11 mouse cellular contexts compared by ENCODE assay signal in the genomic region with DNA sequence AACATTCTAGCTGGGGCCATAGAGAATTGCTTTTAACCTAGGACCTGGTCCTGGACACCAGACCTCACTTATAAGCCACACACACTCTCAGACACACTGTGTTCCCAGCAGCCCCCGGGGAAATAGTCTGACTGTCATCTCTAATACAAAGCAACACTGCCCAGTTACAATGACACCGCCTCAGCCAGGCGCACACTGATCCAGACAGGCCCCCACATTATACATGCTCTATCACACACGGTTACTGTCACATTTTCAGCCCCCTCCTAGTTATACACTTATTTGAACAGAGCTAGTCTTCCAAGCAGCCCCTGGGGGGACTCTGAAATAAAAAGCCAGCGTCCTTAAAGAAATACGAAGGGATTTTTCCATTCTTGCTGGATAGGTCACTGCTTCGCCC. TPM values are rescaled to one million over a fixed set of nuclear protein-coding genes. Genes with fewer than 3 reads are reported as not detected.
DNase-seq lines count a peak whose midpoint lies in the region; ATAC-seq and TF ChIP-seq lines count a peak whose summit lies in the region.
"Had no signal": no experiment of that assay in that cellular context is flagged by ENCODE, and none has a peak within 500 bp of the region (broad histone marks: within the 10 kb centered on the region; RNA-seq: fewer than 3 reads in every experiment).

No protein-coding gene starts in this region.

- H3K79me2 ChIP-seq in heart, adult 2 months (replicated peaks; ENCODE audit: control insufficient read depth, insufficient read depth, low read length): no peaks in the 10 kb centered on the region; the same call in 1 of the 2 replicates

- no peak overlapping the region for H3K9ac ChIP-seq in heart, adult 2 months (ENCODE audit: low read depth, low read length)
- no peak overlapping the region for H3K9ac ChIP-seq in midbrain, embryonic 16.5 days (ENCODE audit: low read depth, low read length)
- H3K9ac ChIP-seq in hindbrain, embryonic 11.5 days (ENCODE audit: low read depth, low read length): no peak overlapping the region
- H3K9ac ChIP-seq: liver, embryonic 13.5 days had no signal

- 46% methylated on average over 7 of the region's 7 CpGs for WGBS in heart, adult 2 months
- WGBS in midbrain, embryonic 10.5 days: 85% methylated on average over 7 of the region's 7 CpGs
- WGBS in midbrain, embryonic 16.5 days: 49% methylated on average over 7 of the region's 7 CpGs
- 71% methylated on average over 7 of the region's 7 CpGs for WGBS in hindbrain, embryonic 11.5 days

- intact Hi-C loops in heart, adult 2 months (cut with DNase I): no loop called here

- no peak for ATAC-seq in midbrain, embryonic 16.5 days
- ATAC-seq in hindbrain, embryonic 11.5 days (ENCODE audit: low FRiP score): no peak

- DNase-seq in heart, adult 2 months: no peak
- DNase-seq in heart, postnatal 4 days: no peak
- DNase-seq in midbrain, embryonic 10.5 days (ENCODE audit: low spot score): no peak
- peak; percentile 32 for DNase-seq in hindbrain, embryonic 11.5 days (ENCODE audit: low spot score)
- DNase-seq in retina, postnatal 1 day: peak; percentile 86
- no peak for DNase-seq in cerebellum, postnatal 36 days
- no peak for DNase-seq in spleen, postnatal 14 days (ENCODE audit: low spot score in 2 of 2)
- DNase-seq: liver, embryonic 13.5 days had no signal

- H3K27ac ChIP-seq in heart, adult 2 months: peak overlapping the region; percentile 90
- peak overlapping the region; percentile 81; the same call in 1 of the 2 replicates for H3K27ac ChIP-seq in midbrain, embryonic 10.5 days (replicated peaks)
- H3K27ac ChIP-seq in midbrain, embryonic 16.5 days (ENCODE audit: low read length): no peak overlapping the region
- H3K27ac ChIP-seq in hindbrain, embryonic 11.5 days (ENCODE audit: low read depth, low read length): peak overlapping the region; percentile 73
- H3K27ac ChIP-seq: liver, embryonic 13.5 days had no signal

- no peak for TF ChIP-seq CTCF in heart, adult 2 months (IDR thresholded peaks at IDR 0.05)

- H3K27me3 ChIP-seq in heart, adult 2 months (ENCODE audit: control insufficient read depth, insufficient read depth, low read length): no peaks in the 10 kb centered on the region
- H3K27me3 ChIP-seq in midbrain, embryonic 10.5 days (ENCODE audit: low read depth, poor library complexity, severe bottlenecking): no peaks in the 10 kb centered on the region
- H3K27me3 ChIP-seq in midbrain, embryonic 16.5 days (ENCODE audit: control insufficient read depth, insufficient read depth, low read depth, low read length): no peaks in the 10 kb centered on the region
- no peaks in the 10 kb centered on the region for H3K27me3 ChIP-seq in hindbrain, embryonic 11.5 days (ENCODE audit: control insufficient read depth, insufficient read depth, low read length)

- H3K4me1 ChIP-seq in heart, adult 2 months (ENCODE audit: control insufficient read depth, insufficient read depth, low read length): peaks cover 25% of the 10 kb centered on the region
- peaks cover 92% of the 10 kb centered on the region for H3K4me1 ChIP-seq in midbrain, embryonic 10.5 days
- H3K4me1 ChIP-seq in midbrain, embryonic 16.5 days (ENCODE audit: control insufficient read depth, insufficient read depth, low read length): peaks cover 58% of the 10 kb centered on the region
- H3K4me1 ChIP-seq in hindbrain, embryonic 11.5 days (replicated peaks; ENCODE audit: control insufficient read depth, insufficient read depth, low read length): peaks cover 16% of the 10 kb centered on the region; the same call in 1 of the 2 replicates

- H3K36me3 ChIP-seq in heart, adult 2 months (ENCODE audit: control insufficient read depth, insufficient read depth, low read length): peaks cover 13% of the 10 kb centered on the region
- H3K36me3 ChIP-seq in midbrain, embryonic 10.5 days: peaks cover 9% of the 10 kb centered on the region
- H3K36me3 ChIP-seq in midbrain, embryonic 16.5 days (ENCODE audit: control insufficient read depth, insufficient read depth, low read length): peaks cover 4% of the 10 kb centered on the region; the same call in 1 of the 2 replicates
- H3K36me3 ChIP-seq in hindbrain, embryonic 11.5 days (ENCODE audit: control insufficient read depth, insufficient read depth, low read length): no peaks in the 10 kb centered on the region
- H3K36me3 ChIP-seq: liver, embryonic 13.5 days had no signal

- no peak overlapping the region for H3K4me2 ChIP-seq in midbrain, embryonic 16.5 days (ENCODE audit: low read length)
- no peak overlapping the region for H3K4me2 ChIP-seq in hindbrain, embryonic 11.5 days (replicated peaks; ENCODE audit: low read depth, low read length)
- H3K4me2 ChIP-seq: liver, embryonic 13.5 days had no signal

- no peak for TF ChIP-seq EP300 in heart, adult 2 months (IDR thresholded peaks at IDR 0.05; ENCODE audit: insufficient read depth, low read depth, low read length)

- no peaks in the 10 kb centered on the region for H3K9me3 ChIP-seq in midbrain, embryonic 10.5 days (replicated peaks)
- no peaks in the 10 kb centered on the region for H3K9me3 ChIP-seq in midbrain, embryonic 16.5 days (replicated peaks; ENCODE audit: control insufficient read depth, low read length, poor library complexity, severe bottlenecking)
- H3K9me3 ChIP-seq in hindbrain, embryonic 11.5 days (ENCODE audit: control insufficient read depth, low read length): no peaks in the 10 kb centered on the region
- H3K9me3 ChIP-seq: liver, embryonic 13.5 days had no signal

- no peak for TF ChIP-seq POLR2A in heart, adult 2 months (IDR thresholded peaks at IDR 0.05; ENCODE audit: insufficient read depth, low read depth, low read length)

- no peak overlapping the region for H3K4me3 ChIP-seq in heart, adult 2 months
- H3K4me3 ChIP-seq in midbrain, embryonic 10.5 days: no peak overlapping the region
- H3K4me3 ChIP-seq in midbrain, embryonic 16.5 days (ENCODE audit: low read depth, low read length): no peak overlapping the region
- H3K4me3 ChIP-seq in hindbrain, embryonic 11.5 days (ENCODE audit: low read depth, low read length): no peak overlapping the region
- H3K4me3 ChIP-seq: liver, embryonic 13.5 days had no signal

RNA-seq across cellular contexts. Expression of a gene that starts 12.4 kb away (rescaled TPM):
- 100 to 1,000 TPM; 104 to 108 TPM for total RNA-seq in heart, adult 2 months (2021)
- polyA plus RNA-seq in heart, adult 2 months (2012; rRNA removed): 146 and 165 TPM in 2 replicates
- 100 to 1,000 TPM; 109 TPM for total RNA-seq in heart, postnatal 4 days (2021)
- 40.8 and 49.1 TPM in 2 replicates for polyA plus RNA-seq in midbrain, embryonic 10.5 days (2016; fragmentation: Nextera tagmentation; extraction: Ambion mirVana)
- 48.1 and 51.7 TPM in 2 replicates for polyA plus RNA-seq in midbrain, embryonic 16.5 days (2015; fragmentation: Nextera tagmentation; extraction: Ambion mirVana)
- 36.0 and 36.3 TPM in 2 replicates for polyA plus RNA-seq in hindbrain, embryonic 11.5 days (2014; fragmentation: Nextera tagmentation; extraction: Ambion mirVana)

RNA-seq across cellular contexts. Expression of a gene that starts 45.1 kb away (rescaled TPM):
- total RNA-seq in heart, adult 2 months (2021): 10 to 100 TPM; 78.6 to 93.9 TPM
- polyA plus RNA-seq in heart, adult 2 months (2012; rRNA removed): 28.2 and 57.5 TPM in 2 replicates
- 100 to 1,000 TPM; 104 to 119 TPM for total RNA-seq in heart, postnatal 4 days (2021)
- polyA plus RNA-seq in midbrain, embryonic 10.5 days (2016; fragmentation: Nextera tagmentation; extraction: Ambion mirVana): 165 and 172 TPM in 2 replicates
- 140 and 146 TPM in 2 replicates for polyA plus RNA-seq in midbrain, embryonic 16.5 days (2015; fragmentation: Nextera tagmentation; extraction: Ambion mirVana)
- 198 and 204 TPM in 2 replicates for polyA plus RNA-seq in hindbrain, embryonic 11.5 days (2014; fragmentation: Nextera tagmentation; extraction: Ambion mirVana)

RNA-seq across cellular contexts. Expression of a gene that starts 45.1 kb away (rescaled TPM):
- total RNA-seq in heart, adult 2 months (2021): 10 to 100 TPM; 22.7 to 27.8 TPM
- 28.3 and 36.1 TPM in 2 replicates for polyA plus RNA-seq in heart, adult 2 months (2012; rRNA removed)
- 10 to 100 TPM; 58.4 to 58.7 TPM for total RNA-seq in heart, postnatal 4 days (2021)
- polyA plus RNA-seq in midbrain, embryonic 10.5 days (2016; fragmentation: Nextera tagmentation; extraction: Ambion mirVana): 130 and 144 TPM in 2 replicates
- polyA plus RNA-seq in midbrain, embryonic 16.5 days (2015; fragmentation: Nextera tagmentation; extraction: Ambion mirVana): 188 and 193 TPM in 2 replicates
- 142 and 154 TPM in 2 replicates for polyA plus RNA-seq in hindbrain, embryonic 11.5 days (2014; fragmentation: Nextera tagmentation; extraction: Ambion mirVana)

RNA-seq across cellular contexts. Expression of a gene that starts 49.5 kb away (rescaled TPM):
- not detected for total RNA-seq in heart, adult 2 months (2021)
- polyA plus RNA-seq in heart, adult 2 months (2012; rRNA removed): not detected in 2 replicates
- total RNA-seq in heart, postnatal 4 days (2021): not detected
- not detected in 2 replicates for polyA plus RNA-seq in midbrain, embryonic 10.5 days (2016; fragmentation: Nextera tagmentation; extraction: Ambion mirVana)
- polyA plus RNA-seq in midbrain, embryonic 16.5 days (2015; fragmentation: Nextera tagmentation; extraction: Ambion mirVana): not detected in 2 replicates
- polyA plus RNA-seq in hindbrain, embryonic 11.5 days (2014; fragmentation: Nextera tagmentation; extraction: Ambion mirVana): not detected in 2 replicates
- total RNA-seq: adrenal gland, adult 18-20 months had no signal
- polyA plus RNA-seq: liver, embryonic 13.5 days; neural tube, embryonic 11.5 days had no signal

Comparison
In these comparisons a context has a peak if more than half of its experiments do, and no peak if none do; other contexts are left out.
1. DNase-seq: peak in hindbrain, embryonic 11.5 days (single experiment) and retina, postnatal 1 day (single experiment); none in heart, adult 2 months (0 of 2), heart, postnatal 4 days (single experiment), midbrain, embryonic 10.5 days (single experiment), cerebellum, postnatal 36 days (0 of 2) and spleen, postnatal 14 days (0 of 2).